Mouse (Mus musculus): ENCODE data around the gene Focad.
A peak's percentile ranks its signal among the peaks of the same experiment; 100 is the strongest.

Focad gene

GRCm38 (mm10) chr4:88094062-88094767 is at the start of gene Focad:
TSS of gene Focad (plus strand) at chr4:88094629.
- peak; percentile 100 for DNase-seq (ENCODE audit: extremely low read depth, insufficient read length, low spot score)

DNA sequence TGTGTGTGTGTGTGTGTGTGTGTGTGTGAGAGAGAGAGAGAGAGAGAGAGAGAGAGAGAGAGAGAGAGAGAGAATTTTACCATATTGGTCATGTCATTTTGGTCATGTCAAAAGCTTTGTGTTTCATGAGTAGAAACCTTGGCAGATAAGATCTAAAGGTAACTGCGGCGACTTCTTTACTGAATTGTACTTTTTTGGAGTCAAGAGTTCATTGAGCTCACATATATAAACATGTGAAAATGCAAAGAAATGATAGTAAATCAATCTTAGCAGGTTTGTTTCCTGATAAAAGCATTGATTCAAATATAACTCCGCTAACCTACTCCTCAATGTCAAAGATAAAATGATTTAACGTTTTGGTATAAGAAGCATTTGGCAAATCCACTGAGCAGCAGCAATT is 49.3 kb upstream of the Focad start:
- no peak for DNase-seq (ENCODE audit: extremely low read depth, insufficient read length, low spot score)

GRCm38 (mm10) chr4:88046280-88046679 is 48.1 kb upstream of the Focad start:
- DNase-seq (ENCODE audit: extremely low read depth, insufficient read length, low spot score), result no peak

- DNase-seq (ENCODE audit: extremely low read depth, insufficient read length, low spot score), result no peak
These were observed 19.0 kb upstream of the Focad start for GRCm38 (mm10) chr4:88075388-88075787.

- DNase-seq (ENCODE audit: extremely low read depth, insufficient read length, low spot score), result no peak
These were observed 15.4 kb upstream of the Focad start for GRCm38 (mm10) chr4:88078983-88079382.

DNA sequence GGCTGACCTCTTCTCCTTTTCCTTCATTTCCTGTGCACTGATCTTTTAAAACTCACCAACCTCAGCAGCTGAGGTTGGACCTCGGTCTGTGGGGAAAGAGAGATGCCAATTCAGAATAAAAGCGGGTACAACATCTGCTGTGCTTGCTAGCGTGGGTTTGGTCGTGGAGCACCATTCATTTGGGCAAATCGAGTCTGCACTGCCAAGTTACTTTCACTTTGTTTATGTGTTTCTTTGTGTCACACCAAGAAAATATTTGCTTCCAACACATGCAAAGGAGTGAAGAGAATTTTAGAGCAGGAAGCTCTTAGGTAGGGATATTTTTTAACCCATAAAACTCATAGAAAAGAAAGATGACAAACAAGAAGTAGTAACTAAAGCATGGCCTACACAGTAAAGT is 13.0 kb upstream of the Focad start:
- peak; percentile 40 for DNase-seq (ENCODE audit: extremely low read depth, insufficient read length, low spot score)

GRCm38 (mm10) chr4:88081885-88082284 is 12.5 kb upstream of the Focad start:
- DNase-seq (ENCODE audit: extremely low read depth, insufficient read length, low spot score), result peak; percentile 16

DNA sequence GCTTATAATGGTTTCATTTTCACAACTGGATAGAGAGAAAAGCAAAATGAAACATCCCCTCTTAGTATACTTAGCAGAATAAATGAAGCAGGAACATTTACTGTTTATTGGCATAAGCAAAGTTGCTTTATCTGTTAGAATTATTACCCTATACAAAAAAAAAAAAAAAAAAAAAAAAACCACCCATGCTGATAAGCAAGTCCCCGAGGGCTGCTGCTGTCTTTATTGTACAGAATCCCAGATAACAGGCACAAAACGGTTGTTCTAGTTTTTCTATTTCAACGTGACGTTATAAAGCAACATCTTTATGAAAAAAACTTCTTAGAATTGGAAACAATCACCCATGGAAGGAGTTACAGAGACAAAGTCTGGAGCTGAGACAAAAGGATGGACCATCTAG is 12.0 kb upstream of the Focad start:
- DNase-seq (ENCODE audit: extremely low read depth, insufficient read length, low spot score), result no peak

GRCm38 (mm10) chr4:88083781-88084180 is 10.6 kb upstream of the Focad start:
- no peak for DNase-seq (ENCODE audit: extremely low read depth, insufficient read length, low spot score)

GRCm38 (mm10) chr4:88090316-88090715 is 4.1 kb upstream of the Focad start:
- peak; percentile 9 for DNase-seq (ENCODE audit: extremely low read depth, insufficient read length, low spot score)

- no peak for DNase-seq (ENCODE audit: extremely low read depth, insufficient read length, low spot score)
These were observed 465 bp downstream of the Focad start for GRCm38 (mm10) chr4:88094768-88095420.

DNA sequence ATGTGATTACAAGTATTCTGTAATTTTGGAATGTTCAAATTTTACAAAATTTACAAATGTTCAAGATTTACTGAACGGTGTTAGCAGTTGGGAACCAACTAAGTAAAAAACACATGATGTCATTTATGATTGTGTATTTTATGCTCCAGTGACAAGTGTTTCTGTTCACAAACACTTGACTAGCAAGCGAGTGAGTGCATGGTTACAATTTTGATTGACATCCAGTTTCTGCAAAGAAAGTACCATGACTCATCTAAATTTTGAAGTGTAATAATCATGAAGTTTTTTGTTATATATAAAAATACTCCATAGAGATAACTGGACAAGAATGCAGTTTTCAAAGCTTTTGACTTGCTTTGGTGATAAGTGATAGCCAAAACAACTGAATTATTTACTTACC is 1.3 kb downstream of the Focad start:
- peak; percentile 22 for DNase-seq (ENCODE audit: extremely low read depth, insufficient read length, low spot score)

DNA sequence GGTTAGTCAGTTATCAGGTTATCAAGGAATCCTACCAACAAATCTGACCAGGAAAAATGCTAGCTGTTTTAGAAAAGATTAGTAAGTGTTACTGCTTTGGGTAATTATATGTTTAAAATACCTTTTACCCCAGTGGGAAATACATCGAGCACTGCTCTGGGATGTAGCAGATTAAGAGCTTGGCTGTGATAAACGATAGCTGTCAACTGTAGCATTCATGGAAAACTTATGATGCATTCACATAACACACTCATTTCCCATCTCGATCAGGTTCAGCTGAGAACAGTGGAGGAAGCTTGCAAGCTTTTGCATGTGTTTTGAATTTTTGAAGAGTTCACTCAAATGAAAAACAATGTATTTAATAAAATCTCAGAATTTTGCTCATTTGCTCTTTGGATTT is 14.2 kb downstream of the Focad start:
- DNase-seq (ENCODE audit: extremely low read depth, insufficient read length, low spot score), result no peak

GRCm38 (mm10) chr4:88117331-88117730 is 22.9 kb downstream of the Focad start:
- DNase-seq (ENCODE audit: extremely low read depth, insufficient read length, low spot score), result no peak

DNA sequence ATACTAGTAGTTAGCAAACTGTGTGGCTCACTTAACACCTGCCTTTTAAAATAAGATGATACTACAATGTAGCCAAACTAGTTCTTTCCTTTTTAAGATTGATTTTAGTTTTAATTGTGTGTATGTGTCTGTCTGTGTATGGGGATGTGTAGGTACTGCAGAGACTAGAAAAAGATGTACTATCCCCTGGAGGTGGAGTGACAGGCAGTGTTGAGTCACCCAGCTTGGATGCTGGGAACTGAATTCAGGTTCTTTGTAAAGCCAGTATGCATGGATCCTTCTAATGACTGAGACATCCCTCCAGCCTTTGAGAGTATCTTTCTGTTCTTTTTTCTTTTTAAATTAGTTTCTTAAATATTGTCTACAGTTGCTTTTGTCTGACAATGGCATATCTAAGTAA is 23.5 kb downstream of the Focad start:
- no peak for DNase-seq (ENCODE audit: extremely low read depth, insufficient read length, low spot score)

- DNase-seq (ENCODE audit: extremely low read depth, insufficient read length, low spot score), result no peak
These were observed 24.4 kb downstream of the Focad start for GRCm38 (mm10) chr4:88118750-88119395.

GRCm38 (mm10) chr4:88120091-88120490 is 25.7 kb downstream of the Focad start:
- DNase-seq (ENCODE audit: extremely low read depth, insufficient read length, low spot score), result peak; percentile 54

DNA sequence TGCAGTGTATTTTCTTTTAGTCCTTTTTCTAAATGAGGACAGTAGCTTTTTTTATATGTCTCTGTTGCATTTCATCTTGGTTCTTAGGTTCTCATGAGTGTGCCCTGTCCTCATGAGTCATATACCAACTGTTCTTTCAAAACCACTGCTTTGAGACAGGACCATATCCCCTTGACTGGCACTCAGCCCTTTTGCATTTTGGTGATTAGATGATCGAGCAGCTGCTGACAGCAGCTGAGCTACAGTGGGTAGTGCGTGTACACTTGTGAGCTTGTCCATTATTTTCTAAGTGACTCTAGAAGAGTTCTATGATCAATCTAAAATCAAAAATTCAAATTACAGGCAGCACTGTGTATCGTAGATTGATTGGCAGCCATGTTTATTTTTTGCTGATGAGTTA is 28.0 kb downstream of the Focad start:
- no peak for DNase-seq (ENCODE audit: extremely low read depth, insufficient read length, low spot score)

DNA sequence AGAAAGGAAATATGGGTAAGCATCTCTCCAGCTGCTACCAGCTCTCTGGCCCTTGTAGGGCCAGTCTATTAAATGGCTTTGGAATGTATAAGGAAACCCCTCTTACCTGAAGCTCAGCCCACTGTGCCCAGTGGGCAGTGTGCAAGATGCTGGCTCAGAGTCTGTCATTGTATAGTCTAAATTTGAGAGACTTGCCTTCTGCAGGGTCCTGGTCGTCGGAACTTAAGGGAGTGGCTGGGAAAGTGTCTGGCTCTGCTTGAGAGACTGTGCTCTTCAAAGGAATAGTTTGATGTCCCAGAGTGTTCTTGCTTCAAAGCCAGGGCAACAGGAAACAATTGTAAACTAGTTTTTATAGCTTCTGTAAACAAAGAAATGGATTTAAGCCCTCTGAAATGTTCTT is 41.5 kb downstream of the Focad start:
- no peak for DNase-seq (ENCODE audit: extremely low read depth, insufficient read length, low spot score)

DNA sequence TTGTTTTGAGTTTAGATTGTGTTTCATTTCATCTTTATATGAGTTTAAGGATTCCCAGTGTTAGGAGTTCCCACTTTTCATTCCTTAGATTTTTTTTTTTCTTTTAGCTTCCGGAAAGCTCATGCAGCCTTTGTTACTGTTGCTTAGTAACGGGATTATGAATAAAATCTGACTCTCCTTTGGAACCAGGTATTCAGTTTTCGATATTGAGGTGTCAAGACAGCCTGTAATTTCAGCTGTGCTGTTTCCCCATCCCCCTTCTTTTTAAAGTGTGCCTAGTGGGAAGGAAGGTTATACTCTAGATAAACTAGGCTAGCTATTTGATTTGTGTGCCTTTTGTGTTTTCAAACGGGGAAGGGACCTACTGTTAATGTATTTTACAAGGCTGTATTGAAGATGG is 42.1 kb downstream of the Focad start:
- DNase-seq (ENCODE audit: extremely low read depth, insufficient read length, low spot score), result no peak

GRCm38 (mm10) chr4:88138366-88138917 is 44.0 kb downstream of the Focad start:
- DNase-seq (ENCODE audit: extremely low read depth, insufficient read length, low spot score), result no peak

- no peak for DNase-seq (ENCODE audit: extremely low read depth, insufficient read length, low spot score)
These were observed 55.0 kb downstream of the Focad start for GRCm38 (mm10) chr4:88149462-88149861.
